Mouse (Mus musculus): ENCODE measurements around the gene Homer2. TPM values are rescaled to one million over a fixed set of nuclear protein-coding genes. Genes with fewer than 3 reads are reported as not detected.

Homer2 gene
- total and polyA plus RNA-seq, 3 experiments = 0.08 TPM; not detected in 2

- DNase-seq (ENCODE audit: extremely low read depth) = no peak
- Histone ChIP-seq H3K9ac (ENCODE audit: insufficient read depth, low read depth) (no peak overlapping the region), H3K79me2 (replicated peaks; ENCODE audit: control insufficient read depth, extremely low read depth, insufficient read depth, poor library complexity, severe bottlenecking) (no peaks in the 10 kb centered on the region), H3K4me3 (replicated peaks in 1 of 3; ENCODE audit: low read depth in 2 of 3, low read length in 2 of 3, poor library complexity in 1 of 3) (no peak overlapping the region), H3K27ac (ENCODE audit: insufficient read depth, low read depth) (no peak overlapping the region), H3K4me2 (ENCODE audit: insufficient read depth, low read depth, poor library complexity, severe bottlenecking) (no peak overlapping the region), H3K36me3 (replicated peaks in 1 of 2; ENCODE audit: control insufficient read depth in 1 of 2, insufficient read depth in 1 of 2, low read length in 1 of 2) (no peaks in the 10 kb centered on the region), H3K27me3 (replicated peaks) (peaks cover 11% of the 10 kb centered on the region), H3K9me3 (replicated peaks; ENCODE audit: low read length) (peaks cover 12% of the 10 kb centered on the region), H3K4me1 (ENCODE audit: control insufficient read depth in 1 of 2, insufficient read depth in 2 of 2) (no peaks in the 10 kb centered on the region)
- dilution Hi-C loops (cut with MboI; ENCODE audit: extremely low pct_ligation_motif_present, extremely low pct_unique_long_range_greater_than_20kb, low sequenced_read_pairs) = no loop called here
- TF ChIP-seq MAX (IDR thresholded peaks at IDR 0.05; ENCODE audit: low read length) (no peak), BHLHE40 (IDR thresholded peaks at IDR 0.05; ENCODE audit: low read depth, low read length) (no peak), EP300 (IDR thresholded peaks at IDR 0.05; ENCODE audit: low read length) (no peak), UBTF (IDR thresholded peaks at IDR 0.05; ENCODE audit: low read depth, low read length) (no peak), TCF12 (IDR thresholded peaks at IDR 0.05; ENCODE audit: low read depth, low read length) (no peak), MAFK (IDR thresholded peaks at IDR 0.05; ENCODE audit: insufficient replicate concordance, low read length) (no peak), CHD2 (IDR thresholded peaks at IDR 0.05; ENCODE audit: low read length) (no peak), POLR2A (IDR thresholded peaks at IDR 0.05; ENCODE audit: low read depth, low read length) (no peak), MXI1 (IDR thresholded peaks at IDR 0.05; ENCODE audit: low read depth, low read length) (no peak), JUND (conservative IDR thresholded peaks at IDR 0.05; ENCODE audit: low read depth, low read length) (no peak), USF2 (conservative IDR thresholded peaks at IDR 0.05; ENCODE audit: low read depth, low read length) (no peak), PAX5 (IDR thresholded peaks at IDR 0.05; ENCODE audit: low read length) (no peak), MYC (IDR thresholded peaks at IDR 0.05; ENCODE audit: low read depth, low read length) (no peak), RAD21 (IDR thresholded peaks at IDR 0.05; ENCODE audit: low read depth, low read length) (no peak), E2F4 (IDR thresholded peaks at IDR 0.05; ENCODE audit: insufficient replicate concordance, low read depth, low read length) (no peak)
- in situ Hi-C loops (cut with MboI; ENCODE audit: low pct_ligation_motif_present, low pct_unique_long_range_greater_than_20kb, low sequenced_read_pairs) = no loop called here
These were observed 74.7 kb downstream of the Homer2 start for GRCm38 (mm10) chr7:81632586-81632985.

GRCm38 (mm10) chr7:81631261-81631660 is 76.1 kb downstream of the Homer2 start:
- TF ChIP-seq SMC3 (IDR thresholded peaks at IDR 0.05; ENCODE audit: low read depth, low read length) = no peak
- no peak for TF ChIP-seq CHD2 (IDR thresholded peaks at IDR 0.05; ENCODE audit: low read length)
- no peak for TF ChIP-seq TBP (conservative IDR thresholded peaks at IDR 0.05; ENCODE audit: low read depth, low read length)
- TF ChIP-seq MAZ (IDR thresholded peaks at IDR 0.05; ENCODE audit: low read depth, low read length) = no peak
- TF ChIP-seq MAFK (IDR thresholded peaks at IDR 0.05; ENCODE audit: insufficient replicate concordance, low read length) = no peak
- TF ChIP-seq NRF1 (IDR thresholded peaks at IDR 0.05; ENCODE audit: low read depth, low read length) = no peak
- no peak for TF ChIP-seq RCOR1 (conservative IDR thresholded peaks at IDR 0.05; ENCODE audit: low read depth, low read length)
- TF ChIP-seq TCF12 (IDR thresholded peaks at IDR 0.05; ENCODE audit: low read depth, low read length) = no peak
- no peak for TF ChIP-seq CHD1 (IDR thresholded peaks at IDR 0.05; ENCODE audit: low read depth, low read length)
- no peak for TF ChIP-seq ELF1 (IDR thresholded peaks at IDR 0.05; ENCODE audit: low read depth, low read length)
- TF ChIP-seq MYC (IDR thresholded peaks at IDR 0.05; ENCODE audit: low read depth, low read length) = no peak
- no peak for TF ChIP-seq PAX5 (IDR thresholded peaks at IDR 0.05; ENCODE audit: low read length)
- no peak for TF ChIP-seq ZNF384 (IDR thresholded peaks at IDR 0.05; ENCODE audit: low read depth, low read length)
- TF ChIP-seq SIN3A (IDR thresholded peaks at IDR 0.05; ENCODE audit: low read length) = no peak
- TF ChIP-seq ZMIZ1 (IDR thresholded peaks at IDR 0.05; ENCODE audit: low read depth, low read length) = no peak
- no peak for TF ChIP-seq JUN (IDR thresholded peaks at IDR 0.05; ENCODE audit: insufficient read depth, low read depth, low read length)
- TF ChIP-seq HCFC1 (IDR thresholded peaks at IDR 0.05; ENCODE audit: low read depth, low read length) = no peak
- TF ChIP-seq BHLHE40 (IDR thresholded peaks at IDR 0.05; ENCODE audit: low read depth, low read length) = no peak
- H3K9ac ChIP-seq (ENCODE audit: insufficient read depth, low read depth) = no peak overlapping the region
- no peaks in the 10 kb centered on the region for H3K4me1 ChIP-seq (ENCODE audit: control insufficient read depth in 1 of 2, insufficient read depth in 2 of 2)
- H3K79me2 ChIP-seq (replicated peaks; ENCODE audit: control insufficient read depth, extremely low read depth, insufficient read depth, poor library complexity, severe bottlenecking) = no peaks in the 10 kb centered on the region
- H3K4me3 ChIP-seq (replicated peaks in 1 of 3; ENCODE audit: low read depth in 2 of 3, low read length in 2 of 3, poor library complexity in 1 of 3) = no peak overlapping the region
- H3K9me3 ChIP-seq (replicated peaks; ENCODE audit: low read length) = peaks cover 15% of the 10 kb centered on the region
- no peak overlapping the region for H3K4me2 ChIP-seq (ENCODE audit: insufficient read depth, low read depth, poor library complexity, severe bottlenecking)
- no peak for DNase-seq (ENCODE audit: extremely low read depth)
- no peak overlapping the region for H3K27ac ChIP-seq (ENCODE audit: insufficient read depth, low read depth)
- H3K27me3 ChIP-seq (replicated peaks) = peaks cover 7% of the 10 kb centered on the region
- dilution Hi-C loops (cut with MboI; ENCODE audit: extremely low pct_ligation_motif_present, extremely low pct_unique_long_range_greater_than_20kb, low sequenced_read_pairs) = no loop called here
- H3K36me3 ChIP-seq (replicated peaks in 1 of 2; ENCODE audit: control insufficient read depth in 1 of 2, insufficient read depth in 1 of 2, low read length in 1 of 2) = no peaks in the 10 kb centered on the region
- in situ Hi-C loops (cut with MboI; ENCODE audit: low pct_ligation_motif_present, low pct_unique_long_range_greater_than_20kb, low sequenced_read_pairs) = no loop called here
